Mouse (Mus musculus): ENCODE results near the gene Srd5a1.
"Not testable (repeated sequence)": the region's sequence is repeated elsewhere in the genome, so short reads cannot be mapped to it uniquely, and the experiment has no call there.

Gene Srd5a1

DNA sequence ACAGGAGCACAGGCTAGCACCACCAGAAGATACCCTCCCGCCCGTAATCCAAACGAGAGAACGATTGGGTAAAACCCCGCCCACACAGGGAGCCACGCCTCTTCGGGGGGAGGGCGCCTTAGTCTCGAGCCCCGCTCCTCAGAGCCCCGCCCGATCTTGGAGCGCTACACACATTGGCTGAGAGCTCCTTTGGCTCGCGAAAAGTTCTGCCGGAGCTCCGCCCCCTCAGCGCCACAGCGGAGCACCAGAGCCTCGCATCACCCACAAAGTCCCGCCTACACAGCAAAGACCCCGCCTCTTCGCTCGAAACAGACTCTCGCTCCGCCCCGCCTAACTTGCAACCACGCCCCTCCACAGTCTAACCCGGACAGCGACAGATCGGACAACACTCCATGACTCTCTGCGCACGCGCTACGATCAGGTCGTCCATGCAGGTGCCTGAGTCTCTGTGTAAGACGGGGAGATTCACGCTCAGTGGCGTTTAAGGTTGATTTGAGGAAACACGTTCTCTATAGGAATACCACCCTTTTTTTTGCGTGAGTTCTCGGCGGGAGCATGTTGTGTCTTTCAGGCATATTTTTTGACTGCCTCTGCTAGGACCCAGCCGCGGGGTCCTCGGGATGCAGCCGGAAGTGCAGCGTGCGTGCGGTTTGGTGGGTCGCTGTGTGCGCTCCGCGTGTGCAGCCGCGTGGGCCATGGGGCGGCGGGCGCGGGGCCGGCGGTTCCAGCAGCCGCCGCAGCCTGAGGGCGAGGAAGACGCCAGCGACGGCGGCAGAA is at the start of gene Srd5a1:
Gene Srd5a1, minus strand, starts transcription at position 45 of the 777 bp plus-strand sequence.
- DNase-seq (ENCODE audit: low read depth, low spot score): peak; percentile 99

DNA sequence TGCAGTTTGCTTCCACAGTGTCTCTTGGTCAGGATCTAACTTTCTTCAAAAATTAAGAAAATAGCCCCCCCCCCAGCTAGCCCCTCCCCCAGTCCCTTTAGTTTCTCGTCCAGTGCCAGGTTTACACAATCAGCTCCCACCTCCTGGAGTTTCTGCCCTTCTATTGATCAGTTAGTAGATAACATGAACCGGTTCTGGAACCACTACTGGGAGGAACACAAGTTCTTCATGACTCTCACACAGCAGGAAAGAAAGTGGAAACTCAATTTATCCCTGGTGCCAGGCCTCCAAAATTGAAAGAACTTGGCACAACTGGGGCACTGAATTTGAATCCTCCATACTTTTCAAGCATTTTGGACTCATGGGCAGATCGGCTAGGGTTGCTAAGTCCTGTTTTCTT is 43.3 kb upstream of the Srd5a1 start:
- DNase-seq (ENCODE audit: low read depth, low spot score): no peak

DNA sequence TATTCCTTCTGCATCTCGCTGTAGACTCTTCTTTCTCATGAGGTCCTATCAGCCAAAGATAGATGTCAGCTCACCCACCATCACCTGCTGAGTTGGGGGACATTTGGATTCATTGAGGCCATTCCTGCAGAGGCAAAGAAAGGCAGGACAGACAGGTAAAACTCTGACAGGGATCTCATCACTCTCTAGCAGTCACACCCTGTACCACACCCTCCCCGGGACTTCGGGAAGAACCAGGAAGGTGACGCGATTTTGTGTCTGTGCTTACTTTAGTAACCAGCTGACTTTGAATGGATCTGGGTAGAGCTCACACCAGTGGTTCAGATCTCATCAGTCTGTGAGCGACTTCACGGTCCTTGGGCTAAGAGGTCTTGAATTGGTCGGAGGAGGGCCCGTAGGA is 35.2 kb upstream of the Srd5a1 start:
- no peak for DNase-seq (ENCODE audit: low read depth, low spot score)

DNA sequence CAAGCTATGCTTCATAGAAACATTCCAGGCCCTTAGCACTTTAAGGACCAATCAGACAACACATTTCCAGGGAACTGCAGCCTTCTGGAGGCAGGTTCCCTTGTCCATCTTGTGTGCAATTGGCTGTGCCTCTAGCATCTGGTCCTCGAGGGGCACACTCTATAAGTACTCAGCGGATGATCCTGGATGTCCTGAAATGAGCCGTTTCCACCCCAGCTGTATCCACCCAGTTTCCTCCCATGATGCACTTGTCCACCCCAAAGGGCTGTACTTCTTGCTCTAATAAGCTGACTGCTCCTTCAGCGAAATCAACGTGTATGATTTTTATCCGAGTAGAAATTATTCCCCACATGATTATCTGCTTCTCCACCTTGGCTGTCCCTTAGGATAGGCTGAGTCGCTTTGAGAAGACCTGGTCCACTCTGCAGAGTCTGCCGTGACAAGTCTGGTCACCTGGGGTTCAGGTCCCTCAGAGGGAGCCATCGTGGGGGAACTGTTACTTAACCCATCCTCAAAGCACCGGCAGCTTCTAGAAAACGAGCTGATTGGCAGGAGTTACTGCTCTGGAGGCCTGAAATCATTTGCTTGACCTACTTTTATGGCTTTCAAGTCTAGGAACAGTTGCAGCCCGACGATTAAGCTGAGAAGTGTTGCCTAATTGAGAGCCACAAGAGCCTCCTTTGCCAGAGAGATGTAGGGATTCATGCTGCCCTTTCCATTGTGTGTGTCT is 34.6 kb upstream of the Srd5a1 start:
- no peak for DNase-seq (ENCODE audit: low read depth, low spot score)

DNA sequence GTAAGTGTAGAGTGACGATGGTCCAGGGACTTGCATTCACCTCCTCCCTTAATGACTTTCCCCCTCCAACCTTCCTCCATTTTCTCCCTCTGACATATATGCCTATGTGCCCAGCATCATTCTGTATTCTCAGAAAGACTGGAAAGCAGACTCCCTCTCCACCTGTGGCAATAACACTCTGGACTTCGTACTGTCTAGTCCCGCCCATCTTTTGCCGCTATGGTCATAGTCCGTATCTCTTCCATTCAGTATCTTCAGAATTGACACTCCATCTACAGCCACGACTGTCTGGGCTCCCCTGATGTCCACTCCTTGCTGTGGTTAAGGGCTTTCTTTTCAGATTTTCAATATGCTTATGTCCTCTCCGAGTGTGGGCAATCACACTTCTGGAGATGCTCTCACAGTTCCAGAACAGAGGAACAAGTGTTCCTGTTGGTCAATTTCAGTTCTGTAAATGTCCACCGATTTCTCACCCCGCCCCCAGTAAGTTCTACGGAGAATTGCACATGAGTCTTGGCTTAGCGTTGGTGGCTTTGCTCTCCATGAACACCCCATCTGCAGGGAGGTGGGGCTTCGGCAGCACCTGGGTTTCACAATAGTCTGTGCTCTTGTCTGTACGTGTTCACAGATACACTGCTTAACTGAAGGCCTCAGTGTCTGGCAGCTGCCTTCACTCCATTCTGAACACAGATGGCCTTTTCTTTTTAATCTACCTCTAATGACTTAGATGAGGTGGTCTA is 33.4 kb upstream of the Srd5a1 start:
- DNase-seq (ENCODE audit: low read depth, low spot score): no peak

DNA sequence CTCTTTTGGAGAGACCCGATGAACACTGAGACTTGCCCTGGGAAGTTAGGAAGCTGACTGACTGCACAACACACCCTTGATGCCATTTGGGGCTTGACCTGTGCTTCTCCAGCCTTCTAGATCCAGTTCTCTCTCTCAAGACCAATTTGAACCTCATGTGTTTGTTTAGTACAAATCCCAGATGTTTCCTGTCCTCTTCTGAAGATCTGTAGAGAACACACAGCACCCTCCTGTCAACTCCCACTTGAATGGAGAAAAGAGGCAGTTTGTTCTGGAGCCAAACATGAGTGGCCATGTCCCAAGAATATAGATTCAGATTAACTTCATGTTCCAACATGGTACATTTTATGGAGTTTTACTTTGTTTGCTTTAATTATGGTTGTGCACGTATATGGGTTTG is 32.7 kb upstream of the Srd5a1 start:
- no peak for DNase-seq (ENCODE audit: low read depth, low spot score)

DNA sequence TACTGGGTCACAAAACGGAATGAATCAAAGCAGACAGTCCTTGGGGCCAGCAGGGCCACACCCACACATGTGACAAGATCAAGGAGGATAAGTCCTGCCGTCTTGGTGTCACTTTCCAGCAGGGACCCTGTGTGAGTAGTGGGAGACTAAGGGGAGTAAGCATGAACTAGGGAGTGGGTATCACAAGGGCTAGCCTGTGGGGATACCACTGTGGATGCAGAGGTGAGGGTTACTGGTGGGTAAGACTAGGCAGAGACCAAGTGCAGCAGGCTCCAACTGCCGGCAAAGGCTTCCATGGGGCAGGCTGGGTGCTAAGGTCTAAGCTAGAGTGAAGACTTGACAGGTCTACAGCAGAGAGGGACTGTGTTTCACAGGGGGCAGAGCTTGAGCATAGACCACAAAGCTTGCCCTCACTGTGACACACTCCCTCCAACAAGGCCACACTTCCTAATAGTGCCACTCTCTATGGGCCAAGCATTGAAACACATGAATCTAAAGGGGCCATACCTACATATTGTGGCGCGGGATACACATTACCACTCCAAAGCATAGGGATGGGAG is 31.5 kb upstream of the Srd5a1 start:
- DNase-seq (ENCODE audit: low read depth, low spot score): no peak

DNA sequence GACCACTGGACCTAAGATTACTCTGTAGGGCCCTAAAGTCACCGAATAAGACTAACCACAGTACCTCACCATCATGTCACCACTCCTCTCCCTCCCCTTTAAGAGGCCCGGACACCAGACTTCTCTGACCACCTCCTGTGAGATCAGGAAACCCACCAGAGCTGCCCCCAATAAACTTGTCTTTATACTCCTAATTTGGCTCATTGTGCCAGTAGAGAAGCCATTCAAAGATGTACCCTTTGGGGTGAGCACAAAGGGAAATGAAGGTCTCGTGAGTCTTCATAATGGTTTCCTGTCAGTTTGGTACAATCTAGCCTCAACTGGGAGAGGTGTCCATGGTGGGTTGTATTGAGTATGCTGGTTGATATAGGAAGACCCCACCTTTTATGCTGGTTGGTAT is 29.8 kb upstream of the Srd5a1 start:
- DNase-seq (ENCODE audit: low read depth, low spot score): no peak

DNA sequence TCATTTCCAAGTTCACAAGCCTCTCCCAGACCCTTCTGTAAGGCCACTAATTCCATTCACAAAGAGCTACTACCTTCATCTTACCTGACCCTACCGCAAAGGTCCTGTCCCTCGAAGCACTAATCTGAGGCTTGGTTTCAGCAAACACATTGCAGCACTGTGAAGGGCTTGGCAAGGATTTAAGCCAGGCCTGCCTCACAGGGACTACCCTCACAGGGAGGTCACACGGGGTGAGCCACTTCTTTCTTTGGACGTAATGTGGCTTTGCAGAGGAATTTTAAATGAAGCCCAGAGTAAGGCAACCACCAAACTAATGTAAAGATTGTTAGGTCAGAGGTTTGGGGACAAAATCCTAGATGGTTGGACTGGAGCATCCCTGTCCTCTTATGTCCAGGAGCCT is 29.3 kb upstream of the Srd5a1 start:
- DNase-seq (ENCODE audit: low read depth, low spot score): no peak

DNA sequence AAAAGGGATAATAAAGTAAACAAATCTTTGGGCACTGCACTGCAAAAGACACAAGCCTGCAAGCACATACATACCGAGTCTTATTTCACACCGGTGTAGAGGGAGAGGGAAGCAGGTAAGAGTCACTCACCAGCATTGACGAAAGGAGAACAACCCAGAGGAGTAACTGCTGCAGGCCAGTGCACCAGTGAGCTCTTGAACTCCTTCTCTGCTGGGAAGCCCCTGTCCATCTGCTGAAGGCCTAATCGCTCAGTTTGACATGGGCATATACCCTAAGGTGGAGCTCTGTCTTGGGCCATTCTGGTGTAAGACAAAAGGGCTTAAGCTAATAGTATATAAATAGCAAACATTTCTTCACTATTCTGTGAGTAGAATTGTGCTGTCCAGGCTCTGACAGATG is 28.9 kb upstream of the Srd5a1 start:
- DNase-seq (ENCODE audit: low read depth, low spot score): no peak

DNA sequence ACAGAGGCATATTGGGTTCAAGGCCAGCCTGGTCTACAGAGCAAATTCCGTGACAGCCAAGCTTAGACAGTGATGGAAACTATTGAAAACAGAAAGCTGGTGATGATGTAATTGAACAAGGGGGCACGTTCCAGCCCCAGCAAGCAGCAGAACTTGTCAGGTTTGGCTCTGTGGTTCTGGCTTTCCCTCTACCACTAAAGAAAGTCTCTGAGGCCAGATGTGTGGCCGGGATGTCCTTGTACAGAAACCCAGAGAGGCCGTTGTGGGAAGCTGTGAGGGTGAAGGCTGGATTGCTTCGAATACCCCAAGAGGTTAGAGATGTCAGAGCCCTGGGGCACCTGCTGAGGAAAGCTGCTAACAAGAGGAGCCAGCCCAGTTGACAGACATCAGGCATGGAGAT is 28.0 kb upstream of the Srd5a1 start:
- DNase-seq (ENCODE audit: low read depth, low spot score): no peak

DNA sequence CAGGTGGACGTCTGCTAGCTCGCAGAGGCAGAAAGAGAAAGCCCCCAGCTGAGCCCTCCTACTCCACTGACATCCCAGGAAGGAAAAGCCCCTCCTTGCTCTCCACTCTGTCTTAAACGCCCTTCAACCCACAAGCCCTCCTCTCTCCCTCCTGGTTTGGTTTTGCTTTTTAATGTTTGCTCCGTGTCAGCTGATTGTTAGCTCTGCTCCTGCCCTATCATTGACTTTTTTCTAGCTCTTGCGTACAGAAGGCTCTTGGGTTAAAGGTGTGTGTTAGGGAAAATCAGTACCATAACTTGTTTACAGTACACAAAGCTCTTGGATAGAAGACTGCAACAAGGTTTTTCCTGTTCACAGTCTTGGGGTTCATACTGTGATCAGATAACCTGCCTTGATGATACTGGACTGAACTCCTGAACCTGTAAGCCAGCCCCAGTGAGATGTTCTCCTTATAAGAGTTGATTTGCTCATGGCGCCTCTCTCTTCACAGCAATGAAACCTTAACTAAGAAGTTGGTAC is 26.9 kb upstream of the Srd5a1 start:
- no peak for DNase-seq (ENCODE audit: low read depth, low spot score)

DNA sequence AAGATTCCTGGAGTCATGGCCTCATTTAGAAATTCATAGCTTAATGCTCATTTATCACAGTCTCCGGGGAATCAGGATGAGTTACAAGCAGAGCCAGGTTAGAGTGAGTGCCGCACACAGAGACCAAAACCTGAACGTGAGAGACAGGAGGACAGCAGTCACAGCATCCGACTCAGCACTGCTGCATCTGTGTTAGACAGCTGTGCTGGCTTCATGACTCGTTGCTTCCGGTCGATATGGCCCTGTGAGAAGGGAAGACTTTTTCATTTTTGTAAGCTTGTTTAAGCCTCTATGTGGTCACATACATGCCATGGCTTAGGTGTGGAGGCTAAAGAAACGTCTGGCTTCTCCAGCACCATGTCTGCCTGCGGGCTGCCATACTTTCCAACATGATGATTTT is 26.4 kb upstream of the Srd5a1 start:
- no peak for DNase-seq (ENCODE audit: low read depth, low spot score)

DNA sequence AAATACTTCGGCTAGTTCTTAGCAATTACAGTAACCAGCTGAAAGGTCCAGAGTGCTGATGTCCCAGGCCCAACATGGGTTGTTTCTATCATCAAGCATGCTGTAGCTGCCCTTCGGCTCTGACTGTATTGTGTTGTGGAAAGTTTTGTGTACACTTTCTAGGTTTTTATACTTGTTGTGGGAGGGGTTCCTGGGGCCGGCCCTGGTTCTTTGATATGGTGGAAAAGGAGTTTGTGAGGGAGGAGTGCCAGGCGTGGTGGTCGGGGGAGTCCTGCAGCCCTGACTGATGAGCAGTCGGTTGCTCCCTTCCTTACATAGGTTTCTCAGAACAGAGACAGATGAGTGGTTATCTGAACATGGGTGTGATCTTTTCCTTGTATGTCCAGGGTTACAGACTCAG is 25.6 kb upstream of the Srd5a1 start:
- DNase-seq (ENCODE audit: low read depth, low spot score): no peak

DNA sequence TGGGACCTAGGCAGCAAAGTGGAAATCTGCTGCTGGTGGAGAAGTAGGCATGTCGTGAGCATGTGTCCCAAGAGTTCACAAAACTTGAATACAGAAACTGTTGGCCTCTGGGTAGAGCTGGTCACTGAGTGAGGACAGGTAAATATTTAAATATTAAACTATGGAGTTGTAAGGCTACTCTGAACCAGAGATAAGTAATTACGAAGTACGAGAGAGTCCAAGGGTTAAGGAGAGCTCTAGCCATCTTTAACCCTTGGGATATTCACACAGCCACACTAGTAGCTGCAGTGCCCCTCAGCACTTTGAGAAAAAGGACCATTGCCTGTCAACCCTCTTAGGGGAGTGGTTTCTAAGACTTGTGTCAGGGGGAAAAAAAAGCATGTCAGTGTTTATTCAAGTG is 25.1 kb upstream of the Srd5a1 start:
- no peak for DNase-seq (ENCODE audit: low read depth, low spot score)

DNA sequence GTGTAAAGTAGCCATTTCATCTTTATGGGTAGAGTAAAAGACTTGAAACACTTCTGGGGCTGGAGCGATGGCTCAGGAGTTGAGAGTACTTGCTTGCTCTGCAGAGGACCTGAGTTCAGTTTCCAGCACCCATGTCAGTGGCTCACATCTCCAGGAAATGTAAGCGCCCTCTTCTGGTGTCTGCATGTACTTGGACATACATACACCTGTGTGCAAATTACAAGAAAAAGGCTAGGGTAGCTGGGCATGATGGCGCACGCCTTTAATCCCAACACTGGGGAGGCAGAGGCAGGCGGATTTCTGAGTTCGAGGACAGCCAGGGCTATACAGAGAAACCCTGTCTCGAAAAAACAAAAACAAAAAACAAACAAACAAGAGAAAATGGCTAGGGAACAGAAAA is 24.6 kb upstream of the Srd5a1 start:
- not testable (repeated sequence) for DNase-seq (ENCODE audit: low read depth, low spot score)

DNA sequence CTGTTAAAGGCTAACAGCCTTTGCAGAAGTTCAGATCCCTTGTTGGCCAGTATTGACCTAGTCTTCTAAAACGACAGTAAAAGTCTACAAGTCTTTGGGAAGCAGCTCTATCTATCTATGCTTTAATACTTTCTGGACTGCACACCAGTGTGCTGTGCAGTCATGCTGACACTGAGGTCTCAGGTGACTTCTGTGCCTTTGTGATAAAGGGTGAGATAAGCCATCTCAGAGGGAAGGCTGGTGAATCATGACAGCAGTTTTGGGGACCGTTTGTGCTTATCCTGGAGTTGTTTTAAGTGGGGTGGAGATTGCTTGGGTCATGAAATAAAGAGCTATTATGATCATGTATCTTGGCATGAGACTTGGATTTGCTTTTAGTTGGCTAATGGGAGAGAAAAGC is 22.7 kb upstream of the Srd5a1 start:
- DNase-seq (ENCODE audit: low read depth, low spot score): no peak

DNA sequence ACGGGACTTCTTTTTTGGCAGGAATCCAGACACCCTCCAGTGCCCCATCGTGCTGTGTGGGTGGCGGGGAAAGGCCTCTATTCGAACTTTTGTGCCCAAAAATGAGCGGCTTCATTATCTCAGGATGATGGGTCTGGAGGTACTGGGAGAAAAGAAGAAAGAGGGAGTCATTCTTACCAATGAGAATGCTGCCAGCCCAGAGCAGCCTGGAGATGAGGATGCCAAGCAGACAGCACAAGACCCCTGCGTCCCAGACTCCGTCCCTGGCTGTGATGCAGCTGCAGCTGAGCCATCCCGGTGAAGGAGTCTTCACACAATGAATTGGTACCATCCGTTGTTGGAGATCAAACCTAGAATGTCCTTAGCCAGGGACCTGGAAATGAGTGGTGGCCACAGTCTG is 22.3 kb upstream of the Srd5a1 start:
- no peak for DNase-seq (ENCODE audit: low read depth, low spot score)

DNA sequence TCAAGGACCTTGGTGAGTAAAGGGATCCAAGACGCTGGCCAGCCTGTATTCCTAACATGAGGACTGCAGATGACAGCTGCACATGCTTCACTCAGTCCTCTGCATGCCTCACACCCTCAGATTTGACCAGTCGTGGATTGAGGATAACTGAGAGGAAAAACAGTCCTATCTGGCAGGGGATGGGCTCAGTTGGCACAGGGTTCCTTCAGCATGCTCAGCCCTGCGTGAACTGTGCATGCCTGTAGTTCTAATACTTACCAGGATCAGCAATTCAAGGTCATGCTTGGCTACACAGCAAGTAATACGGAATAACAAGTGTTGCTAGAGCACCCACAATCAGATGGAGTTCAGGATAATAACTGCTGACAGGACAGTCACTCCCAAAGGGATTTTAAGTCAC is 20.4 kb upstream of the Srd5a1 start:
- DNase-seq (ENCODE audit: low read depth, low spot score): no peak

DNA sequence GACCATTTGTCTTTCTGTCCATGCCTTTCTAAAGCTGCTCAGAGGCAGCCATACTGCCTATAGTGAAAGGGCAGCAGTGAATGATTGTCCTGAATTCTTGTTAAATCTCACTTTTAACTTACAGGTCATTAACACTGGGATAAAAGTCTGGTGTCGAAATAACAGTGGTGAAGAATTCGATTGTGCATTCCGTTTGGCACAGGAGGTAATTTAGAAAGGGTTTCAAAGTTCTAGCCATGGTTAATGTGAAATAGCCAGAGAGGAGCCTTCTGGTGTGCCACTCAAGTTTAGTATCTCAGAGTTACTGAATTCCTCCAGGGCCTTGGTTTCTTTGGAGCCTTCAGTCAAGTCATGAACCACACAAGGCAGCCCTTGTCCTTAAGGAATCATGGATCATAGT is 19.9 kb upstream of the Srd5a1 start:
- no peak for DNase-seq (ENCODE audit: low read depth, low spot score)

DNA sequence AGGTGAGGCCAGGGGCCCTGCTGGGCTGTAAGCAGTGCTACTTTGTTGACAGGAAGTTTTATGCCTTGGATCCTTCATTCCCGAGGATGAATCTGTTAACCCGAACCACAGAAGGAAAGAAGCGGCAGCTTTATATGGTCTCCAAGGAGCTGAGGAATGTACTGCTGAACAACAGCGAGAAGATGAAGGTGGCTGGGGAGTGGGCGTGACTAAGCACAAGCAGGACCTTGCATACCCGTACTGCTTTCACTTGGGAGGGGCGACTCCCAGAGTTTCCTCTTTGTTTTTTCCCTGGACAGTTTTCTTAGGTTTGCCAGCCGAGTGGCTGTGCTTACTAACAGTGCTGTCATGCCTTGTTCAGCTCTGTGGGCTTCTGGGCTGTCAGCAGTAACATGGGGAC is 19.3 kb upstream of the Srd5a1 start:
- no peak for DNase-seq (ENCODE audit: low read depth, low spot score)

DNA sequence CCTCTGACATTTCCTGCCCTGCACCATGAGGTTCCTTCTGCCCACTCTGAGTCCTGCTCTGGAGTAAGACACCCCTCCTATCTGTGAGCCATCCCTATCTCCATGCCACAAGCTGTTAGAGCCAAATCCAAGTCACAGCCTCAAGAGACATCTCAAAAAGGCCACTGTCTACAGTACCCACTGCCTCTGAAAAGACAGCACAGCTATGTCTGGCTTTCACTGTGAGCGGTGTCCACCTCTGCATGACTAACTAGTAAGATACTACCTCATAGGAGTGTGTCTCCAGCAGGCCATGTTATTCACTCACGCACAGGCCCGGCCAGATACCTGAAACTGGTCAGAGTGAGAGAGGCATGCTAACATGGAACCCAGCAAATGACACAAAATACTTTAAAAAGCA is 16.7 kb upstream of the Srd5a1 start:
- no peak for DNase-seq (ENCODE audit: low read depth, low spot score)
